Mouse (Mus musculus) lung, adult 18-20 months (tissue): Measurements from ENCODE around the gene Def8.
"Not testable (repeated sequence)": the region's sequence is repeated elsewhere in the genome, so short reads cannot be mapped to it uniquely, and the experiment has no call there.

Source experiments
- DNase-seq, 2 experiments: peaks; one replicate each; pipeline ENCODE4 v3.0.0; 2022; ENCODE audit warnings: mixed read lengths in 2 of 2

Gene Def8

GRCm38 (mm10) chr8:123442351-123442750 is 19.0 kb downstream of the Def8 start:
- DNase-seq = no peak

GRCm38 (mm10) chr8:123442871-123443575 is 19.7 kb downstream of the Def8 start:
- DNase-seq = peak; percentile 90 to 93

DNA sequence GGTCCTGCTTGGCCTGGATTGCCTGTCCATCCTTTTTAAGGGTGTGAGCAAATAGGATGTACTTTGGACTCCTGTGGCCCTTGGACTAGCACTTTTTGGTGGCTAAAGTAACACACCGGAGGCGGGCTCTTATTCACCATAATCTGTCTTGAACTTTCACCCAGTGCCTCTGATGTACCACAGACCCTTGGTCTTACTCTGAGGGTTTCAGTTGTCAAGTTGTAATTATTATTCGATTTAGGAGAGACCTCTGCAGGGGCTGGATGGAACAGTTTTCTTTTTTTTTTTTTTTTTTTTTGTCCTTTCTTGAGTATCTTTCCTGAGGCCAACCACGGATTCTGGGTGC is 20.2 kb downstream of the Def8 start:
- no peak for DNase-seq

DNA sequence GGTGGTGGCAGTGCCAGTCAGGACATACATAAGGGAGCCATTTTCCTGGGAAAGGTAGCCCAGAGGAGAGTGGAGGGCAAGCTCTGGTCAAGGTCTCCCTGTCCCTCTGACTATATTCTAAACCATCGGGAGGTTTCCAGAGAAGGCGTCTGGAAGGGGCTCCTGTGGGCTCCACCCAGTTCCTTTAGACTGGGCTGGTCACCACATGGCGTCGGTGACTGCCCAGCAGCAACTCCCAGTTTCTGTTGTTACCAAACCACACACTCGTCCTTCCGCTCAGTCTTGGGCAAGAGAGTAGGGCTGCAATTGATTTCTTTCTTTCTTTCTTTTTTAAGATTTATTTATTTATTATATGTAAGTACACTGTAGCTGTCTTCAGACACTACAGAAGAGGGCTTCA is 20.8 kb downstream of the Def8 start:
- DNase-seq = peak; percentile 9

DNA sequence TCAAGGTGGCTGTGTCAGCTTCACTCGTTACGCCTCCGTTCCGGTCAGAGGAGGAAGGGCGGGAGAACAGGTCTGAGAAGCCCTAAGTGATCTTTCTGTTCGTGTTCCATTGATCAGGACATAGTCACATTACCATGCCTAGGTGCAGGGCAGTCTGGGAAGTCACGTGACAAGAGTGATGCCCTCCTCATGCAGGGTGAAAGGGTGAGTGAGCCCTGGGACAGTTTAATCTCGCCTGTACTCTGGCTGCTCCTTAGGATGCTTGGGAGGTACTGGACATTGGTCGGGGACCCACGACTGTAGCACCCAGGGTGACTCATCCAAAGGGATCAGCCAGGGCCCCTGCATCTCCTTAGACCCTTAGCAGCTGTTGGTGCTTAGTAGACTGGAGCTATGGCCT is 22.7 kb downstream of the Def8 start:
- DNase-seq = no peak

DNA sequence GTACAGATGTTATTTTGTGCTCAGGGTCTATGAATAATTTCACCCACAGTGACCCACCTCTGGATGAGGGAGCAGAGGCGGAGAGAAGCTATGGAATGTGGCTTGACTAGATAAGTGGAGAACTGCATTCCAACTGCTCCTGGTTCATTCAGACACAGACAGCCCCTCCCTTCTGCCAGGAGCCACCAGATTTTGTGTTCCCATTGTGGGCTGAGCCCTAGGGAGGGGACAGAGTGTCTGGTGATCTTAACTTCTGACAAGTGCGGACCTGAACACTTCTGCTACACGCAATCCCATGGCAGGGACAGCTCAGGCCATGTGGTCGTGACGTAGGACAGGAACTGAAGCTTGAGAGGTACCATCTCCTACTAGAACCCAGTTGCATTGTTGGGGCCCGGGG is 23.5 kb downstream of the Def8 start:
- no peak for DNase-seq

DNA sequence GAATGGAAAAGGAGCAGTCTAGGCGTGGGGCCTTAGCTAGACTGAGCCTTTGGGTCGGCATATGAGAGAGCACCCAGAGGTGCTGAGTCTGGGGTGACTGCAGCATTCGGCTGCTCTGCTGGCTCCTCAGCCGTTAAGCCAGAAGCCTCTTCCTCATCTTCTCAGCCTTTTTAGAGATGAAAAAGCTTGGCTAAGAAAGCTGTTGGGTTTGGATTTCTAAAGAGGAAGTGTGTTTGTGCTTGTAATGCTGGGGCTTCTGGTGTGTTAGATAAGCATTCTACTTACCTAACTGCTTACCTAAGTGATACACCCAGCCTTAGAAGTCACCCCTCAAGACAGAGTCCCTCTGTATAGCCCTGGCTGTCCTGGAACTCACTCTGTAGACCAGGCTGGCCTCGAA is 27.5 kb downstream of the Def8 start:
- DNase-seq = no peak

DNA sequence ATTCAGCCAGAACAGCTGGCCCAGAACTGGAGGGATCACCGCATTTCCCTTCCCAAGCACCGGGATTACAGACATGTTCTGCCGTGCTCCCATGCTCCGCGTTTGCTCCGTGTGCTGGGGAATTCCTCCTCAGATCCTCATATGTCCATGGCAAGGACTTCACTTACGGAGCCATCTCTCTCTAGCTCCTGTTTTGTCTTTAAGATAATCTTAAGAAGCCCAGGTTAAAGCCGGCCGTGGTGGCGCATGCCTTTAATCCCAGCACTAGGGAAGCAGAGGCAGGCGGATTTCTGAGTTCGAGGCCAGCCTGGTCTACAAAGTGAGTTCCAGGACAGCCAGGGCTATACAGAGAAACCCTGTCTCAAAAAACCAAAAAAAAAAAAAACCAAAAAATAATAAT is 28.4 kb downstream of the Def8 start:
- DNase-seq = not testable (repeated sequence)

DNA sequence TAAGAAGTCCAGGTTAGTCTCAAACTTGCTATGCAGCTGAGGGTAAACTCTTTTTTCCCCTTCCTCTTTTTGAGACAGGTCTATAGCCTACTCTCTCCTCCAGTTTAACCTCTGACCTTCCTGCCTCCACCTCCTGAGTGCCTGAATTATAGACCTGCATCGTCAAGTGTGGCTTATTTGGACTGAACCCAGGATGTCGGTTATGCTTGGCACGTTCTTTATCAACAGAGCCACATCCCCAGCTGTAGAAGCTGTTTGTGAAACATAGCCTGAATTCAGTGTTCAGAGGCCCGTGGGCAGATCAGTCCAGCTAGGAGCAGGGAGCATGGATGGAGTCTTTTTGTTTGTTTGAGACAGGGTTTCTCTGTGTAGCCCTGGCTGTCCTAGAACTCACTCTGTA is 28.8 kb downstream of the Def8 start:
- DNase-seq = no peak

DNA sequence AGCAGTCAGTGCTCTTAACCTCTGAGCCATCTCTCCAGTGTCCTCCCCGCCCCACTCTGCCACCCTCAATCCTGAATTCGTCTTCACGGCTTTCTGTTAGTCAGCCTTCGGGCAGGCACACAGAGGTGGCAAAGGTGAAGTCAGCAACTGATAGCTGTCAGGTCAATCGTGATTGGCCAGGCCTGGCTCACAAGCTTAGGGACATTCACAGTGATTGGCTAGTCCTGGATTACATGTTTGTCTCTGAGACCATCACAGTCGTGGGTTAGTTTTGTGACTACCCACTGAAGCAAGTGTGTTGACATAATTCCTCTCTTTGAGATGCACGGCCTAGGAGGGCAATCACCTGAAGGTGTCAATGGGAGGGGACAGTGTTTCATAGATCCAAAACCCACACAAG is 30.0 kb downstream of the Def8 start:
- no peak for DNase-seq

DNA sequence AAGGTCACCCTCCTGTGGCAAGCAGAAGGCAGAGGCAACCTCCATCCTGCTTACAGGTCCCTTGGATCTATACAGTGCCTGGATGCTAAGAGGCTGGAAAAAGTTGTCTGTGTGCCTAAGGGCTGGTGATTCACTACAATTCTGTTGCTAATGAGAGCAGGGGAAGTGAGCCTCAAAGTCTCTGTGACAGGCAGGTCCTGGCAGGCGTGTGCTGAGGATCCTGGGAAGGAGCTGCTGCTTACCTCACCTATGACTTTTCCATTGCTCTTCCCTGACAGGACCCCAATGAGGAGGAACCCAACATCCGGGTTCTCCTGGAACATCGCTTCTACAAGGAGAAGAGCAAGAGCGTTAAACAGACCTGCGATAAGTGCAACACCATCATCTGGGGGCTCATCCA is 30.6 kb downstream of the Def8 start:
- DNase-seq = no peak

- no peak for DNase-seq
Observed at GRCm38 (mm10) chr8:123454559-123454958, 31.2 kb downstream of the Def8 start.

GRCm38 (mm10) chr8:123463651-123464050 is 40.3 kb downstream of the Def8 start:
- no peak for DNase-seq

GRCm38 (mm10) chr8:123467476-123467875 is 44.1 kb downstream of the Def8 start:
- no peak for DNase-seq

DNA sequence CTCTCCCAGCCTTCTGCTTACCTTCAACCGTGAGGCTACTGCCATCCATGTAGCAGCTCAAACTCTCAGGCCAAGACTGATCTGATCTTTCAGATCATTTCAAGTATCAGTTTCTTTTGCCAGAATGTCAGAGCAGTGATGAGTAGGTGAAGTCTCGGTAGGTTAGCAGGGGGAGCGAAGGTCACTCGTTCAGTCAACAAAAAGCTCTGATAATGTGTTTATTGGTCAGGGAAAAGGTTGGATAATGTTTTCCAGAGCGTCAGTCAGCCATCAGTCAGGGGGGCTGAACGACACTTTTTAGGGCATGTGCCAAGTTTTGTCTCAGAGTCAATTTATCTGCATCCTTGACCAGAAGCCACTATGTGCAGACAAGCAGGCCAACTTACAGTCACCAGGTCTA is 49.7 kb downstream of the Def8 start:
- DNase-seq = not testable (repeated sequence)

- DNase-seq = not testable (repeated sequence)
Observed at GRCm38 (mm10) chr8:123474549-123474948, 51.2 kb downstream of the Def8 start.

DNA sequence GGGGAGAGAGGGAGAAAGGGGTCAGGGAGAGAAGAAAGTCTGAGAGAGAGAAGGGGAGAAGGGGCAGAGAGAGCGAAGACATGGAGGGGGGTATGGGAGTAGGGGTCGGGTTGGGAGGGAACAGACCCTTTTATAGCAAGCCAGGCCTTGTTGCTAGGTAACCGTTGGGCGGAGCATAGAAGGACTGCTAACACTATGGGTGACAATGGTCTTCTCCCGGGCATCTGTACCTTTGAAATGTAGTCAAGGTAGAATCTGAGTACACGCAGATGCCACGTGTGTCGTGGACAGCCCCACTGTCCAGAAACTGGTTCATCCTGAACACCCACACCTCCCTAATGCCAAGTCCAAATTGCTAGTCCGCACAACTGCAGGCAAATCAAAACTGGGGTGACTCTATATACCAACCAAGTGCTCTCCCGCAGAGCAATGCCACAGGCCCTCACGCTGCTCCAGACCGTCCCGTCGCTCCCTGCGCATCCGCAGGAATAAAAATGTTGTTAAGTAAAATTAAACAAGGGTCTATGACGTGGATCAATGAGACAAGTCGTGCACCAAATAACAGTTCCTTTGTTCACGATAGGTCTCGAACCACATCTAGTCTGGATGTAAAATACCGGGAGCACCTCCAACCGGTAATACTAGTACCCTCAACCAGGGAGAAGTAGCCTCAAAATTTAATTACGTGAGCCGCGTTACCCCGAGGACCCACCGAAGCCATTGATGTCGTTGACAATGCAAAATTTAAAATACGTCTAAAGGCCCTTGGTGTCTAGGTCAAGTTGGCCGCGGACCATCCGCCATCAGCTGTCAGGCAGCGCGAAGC is 53.8 kb downstream of the Def8 start:
- DNase-seq = peak; percentile 9 to 12

GRCm38 (mm10) chr8:123477737-123478258 is 54.5 kb downstream of the Def8 start, which contains the start of gene Afg3l1:
Gene Afg3l1, plus strand, starts transcription at chr8:123477903.
- DNase-seq = peak; percentile 91 to 92

DNA sequence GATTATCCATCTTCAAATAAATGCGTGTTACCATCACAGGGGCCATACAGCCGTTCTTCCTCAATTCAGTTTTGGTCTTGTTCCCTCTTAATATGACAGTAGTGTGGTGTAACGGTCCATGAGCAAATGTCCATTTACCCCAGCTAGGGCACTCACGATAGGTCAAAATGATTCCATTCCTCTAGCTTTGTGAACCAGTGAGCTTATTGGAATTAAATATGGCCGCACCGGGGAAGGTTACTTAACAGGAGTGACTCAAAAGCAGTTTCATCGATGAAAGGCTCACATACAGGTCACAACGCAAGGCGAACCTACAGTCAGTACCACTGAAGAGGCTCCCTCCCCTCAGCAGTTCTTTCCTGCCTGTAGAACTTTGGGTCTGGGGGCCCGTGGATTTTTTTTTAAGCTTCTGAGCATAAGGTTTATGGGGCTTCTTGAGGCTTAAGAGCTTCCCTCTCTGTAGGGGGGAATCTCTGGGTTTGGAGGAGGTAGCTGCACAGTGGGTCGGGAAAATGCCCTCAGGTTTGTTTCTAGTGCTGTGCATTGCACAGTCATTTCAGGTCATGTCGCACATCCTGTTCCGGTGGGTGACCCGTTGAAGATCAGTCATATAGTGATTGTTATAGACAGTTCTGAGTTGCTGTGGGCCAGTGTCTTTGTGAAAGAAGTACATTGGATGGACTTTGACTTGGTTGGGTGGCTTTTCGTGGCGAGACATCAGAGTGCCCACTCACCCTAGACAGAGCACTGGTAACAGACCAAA is 55.3 kb downstream of the Def8 start:
- DNase-seq = no peak

DNA sequence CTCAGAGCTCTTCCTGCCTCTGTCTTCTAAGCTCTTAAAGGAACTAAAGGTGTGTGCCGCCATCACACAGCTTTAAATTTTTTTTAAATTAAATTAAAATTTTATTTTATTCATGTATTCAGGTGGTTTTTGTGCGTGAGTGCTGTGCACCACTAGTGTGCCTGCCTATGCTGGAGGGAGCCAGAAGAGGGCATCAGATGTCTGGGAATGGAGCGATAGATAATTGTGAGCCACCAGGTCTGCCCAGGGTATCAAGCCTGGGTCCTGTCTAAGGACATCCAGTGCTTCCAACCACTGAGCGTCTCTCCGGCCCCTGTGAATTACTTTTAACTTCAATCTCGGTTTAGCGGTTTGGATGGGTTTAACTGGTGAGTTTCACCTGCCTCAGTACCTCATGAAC is 59.3 kb downstream of the Def8 start:
- no peak for DNase-seq

GRCm38 (mm10) chr8:123491280-123492075 is 68.2 kb downstream of the Def8 start:
- DNase-seq = peak in 1 of 2 experiments; percentile 43

DNA sequence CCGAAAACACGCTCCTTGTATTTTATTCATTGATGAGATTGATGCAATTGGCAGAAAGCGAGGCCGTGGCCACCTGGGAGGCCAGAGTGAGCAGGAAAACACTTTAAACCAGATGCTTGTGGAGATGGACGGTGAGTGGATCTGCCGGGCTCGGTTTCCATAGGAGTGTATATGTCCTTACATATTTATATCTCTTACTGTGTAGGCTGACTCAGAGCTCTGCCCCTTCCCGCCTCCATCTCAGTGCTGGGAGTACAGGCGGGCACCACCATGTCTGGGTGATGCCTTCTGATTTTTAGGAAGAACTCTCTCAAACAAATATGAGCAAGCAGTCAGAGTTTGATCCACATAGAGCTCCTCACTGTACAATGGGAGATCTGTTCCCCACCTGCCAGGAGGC is 69.6 kb downstream of the Def8 start:
- no peak for DNase-seq
